Comparison of ENCODE assay signal across 9 mouse cellular contexts in genomic region chr2:32779131-32779530, GRCm38 (mm10). TPM values are rescaled to one million over a fixed set of nuclear protein-coding genes. Genes with fewer than 3 reads are reported as not detected.
DNase-seq lines count a peak whose midpoint lies in the region; ATAC-seq and TF ChIP-seq lines count a peak whose summit lies in the region.
"Had no signal": no experiment of that assay in that cellular context is flagged by ENCODE, and none has a peak within 500 bp of the region (broad histone marks: within the 10 kb centered on the region; RNA-seq: fewer than 3 reads in every experiment).

No protein-coding gene starts in this region.

- peaks cover 2 to 5% of the 10 kb centered on the region in 2 experiments; a peak in 3 of 4 replicates for H3K4me1 ChIP-seq in liver, embryonic 14.5 days (replicated peaks; ENCODE audit: control insufficient read depth in 2 of 2, insufficient read depth in 2 of 2, low read length in 1 of 2)

- H3K4me2 ChIP-seq in liver, embryonic 14.5 days (ENCODE audit: low read depth) = no peak overlapping the region
- H3K4me2 ChIP-seq: midbrain, embryonic 12.5 days had no signal

- ATAC-seq in liver, embryonic 14.5 days (ENCODE audit: insufficient read depth) = no peak

- H3K4me3 ChIP-seq in liver, embryonic 14.5 days (ENCODE audit: insufficient read depth in 1 of 2, low read depth in 2 of 2, low read length in 2 of 2) = no peak overlapping the region
- H3K4me3 ChIP-seq: midbrain, embryonic 12.5 days had no signal

- H3K9ac ChIP-seq in liver, embryonic 14.5 days (replicated peaks) = no peak overlapping the region
- H3K9ac ChIP-seq: midbrain, embryonic 12.5 days had no signal

- H3K9me3 ChIP-seq in liver, embryonic 14.5 days (ENCODE audit: control insufficient read depth, low read length) = no peaks in the 10 kb centered on the region
- H3K9me3 ChIP-seq: midbrain, embryonic 12.5 days had no signal

- no peak overlapping the region for H3K27ac ChIP-seq in liver, embryonic 14.5 days
- H3K27ac ChIP-seq: midbrain, embryonic 12.5 days had no signal

- TF ChIP-seq CTCF in liver, embryonic 14.5 days (IDR thresholded peaks at IDR 0.05; ENCODE audit: low read depth) = peak; percentile 84

- H3K36me3 ChIP-seq in liver, embryonic 14.5 days (replicated peaks; ENCODE audit: control insufficient read depth, insufficient read depth, low read depth) = no peaks in the 10 kb centered on the region
- H3K36me3 ChIP-seq: midbrain, embryonic 12.5 days had no signal

- DNase-seq in left cerebral cortex, adult 18-20 months (ENCODE audit: low spot score in 2 of 2) = peak; percentile 65 to 70
- no peak for DNase-seq in left cerebral cortex, adult 11 months (ENCODE audit: low spot score)
- DNase-seq in adrenal gland, adult 2 months = peak; percentile 59
- peak; percentile 69 for DNase-seq in embryo, embryonic 9.5 days (ENCODE audit: extremely low spot score)
- peak; percentile 54 for DNase-seq in induced T-regulatory cell, adult 2 months (ENCODE audit: low read depth)
- peak in 1 of 3 experiments; percentile 24 for DNase-seq in liver, embryonic 14.5 days (ENCODE audit: low read depth in 3 of 3, low spot score in 3 of 3)
- DNase-seq in right cerebral cortex, postnatal 14 days = peak; percentile 69
- peak; percentile 66 to 74 for DNase-seq in urinary bladder, postnatal 4 days (ENCODE audit: low spot score in 2 of 2)

- no peak for TF ChIP-seq EP300 in liver, embryonic 14.5 days (IDR thresholded peaks at IDR 0.05; ENCODE audit: low read depth)

- 30% methylated on average over 8 of the region's 8 CpGs for WGBS in liver, embryonic 14.5 days (ENCODE audit: insufficient replicate concordance)

- no peaks in the 10 kb centered on the region for H3K27me3 ChIP-seq in liver, embryonic 14.5 days (ENCODE audit: control insufficient read depth, insufficient read depth, low read length)

RNA-seq across cellular contexts. Expression of gene Ptrh1, which starts 3.5 kb away (rescaled TPM):
- 10 to 100 TPM in 1 of 2 experiments, 1 to 10 TPM in 1; 8.1 to 10.2 TPM for total RNA-seq in left cerebral cortex, adult 18-20 months (2021)
- total RNA-seq in adrenal gland, adult 2 months (2021) = 10 to 100 TPM in 1 of 2 experiments, 1 to 10 TPM in 1; 4.0 to 14.3 TPM
- polyA plus RNA-seq in adrenal gland, adult 2 months (2012; rRNA removed) = 5.0 and 6.3 TPM in 2 replicates
- polyA plus RNA-seq in liver, embryonic 14.5 days (2012; rRNA removed) = 1.3 and 1.7 TPM in 2 replicates
- 1.9 and 2.2 TPM in 2 replicates for polyA plus RNA-seq in liver, embryonic 14.5 days (2014; fragmentation: Nextera tagmentation; extraction: Ambion mirVana)

RNA-seq across cellular contexts. Expression of gene Ttc16, which starts 3.7 kb away (rescaled TPM):
- 1 to 10 TPM in 1 of 2 experiments, under 1 TPM in 1; 0.88 to 1.0 TPM for total RNA-seq in left cerebral cortex, adult 18-20 months (2021)
- total RNA-seq in adrenal gland, adult 2 months (2021) = under 1 TPM; 0.24 to 0.35 TPM
- polyA plus RNA-seq in adrenal gland, adult 2 months (2012; rRNA removed) = 0.31 and 0.37 TPM in 2 replicates
- polyA plus RNA-seq in liver, embryonic 14.5 days (2012; rRNA removed) = 0.18 and 0.22 TPM in 2 replicates
- 0.09 and 0.10 TPM in 2 replicates for polyA plus RNA-seq in liver, embryonic 14.5 days (2014; fragmentation: Nextera tagmentation; extraction: Ambion mirVana)

RNA-seq across cellular contexts. Expression of gene Cfap157, which starts 5.1 kb away (rescaled TPM):
- under 1 TPM; 0.28 to 0.33 TPM for total RNA-seq in left cerebral cortex, adult 18-20 months (2021)
- not detected for total RNA-seq in adrenal gland, adult 2 months (2021)
- polyA plus RNA-seq in adrenal gland, adult 2 months (2012; rRNA removed) = not detected in 2 replicates
- not detected in 2 replicates for polyA plus RNA-seq in liver, embryonic 14.5 days (2012; rRNA removed)
- not detected in 2 replicates for polyA plus RNA-seq in liver, embryonic 14.5 days (2014; fragmentation: Nextera tagmentation; extraction: Ambion mirVana)

RNA-seq across cellular contexts. Expression of gene Tor2a, which starts 22.1 kb away (rescaled TPM):
- 10 to 100 TPM; 28.7 to 34.3 TPM for total RNA-seq in left cerebral cortex, adult 18-20 months (2021)
- total RNA-seq in adrenal gland, adult 2 months (2021) = 10 to 100 TPM; 18.7 to 26.5 TPM
- 70.6 and 74.0 TPM in 2 replicates for polyA plus RNA-seq in adrenal gland, adult 2 months (2012; rRNA removed)
- polyA plus RNA-seq in liver, embryonic 14.5 days (2012; rRNA removed) = 21.2 and 30.7 TPM in 2 replicates
- 25.2 and 28.1 TPM in 2 replicates for polyA plus RNA-seq in liver, embryonic 14.5 days (2014; fragmentation: Nextera tagmentation; extraction: Ambion mirVana)

RNA-seq across cellular contexts. Expression of gene 6330409D20Rik, which starts 38.3 kb away (rescaled TPM):
- total RNA-seq in left cerebral cortex, adult 18-20 months (2021) = 1 to 10 TPM; 2.2 to 2.8 TPM
- total RNA-seq in adrenal gland, adult 2 months (2021) = not detected
- polyA plus RNA-seq in adrenal gland, adult 2 months (2012; rRNA removed) = not detected in 2 replicates
- polyA plus RNA-seq in liver, embryonic 14.5 days (2012; rRNA removed) = 0.07 TPM in 1 of 2 replicates, not detected in the other
- not detected in 2 replicates for polyA plus RNA-seq in liver, embryonic 14.5 days (2014; fragmentation: Nextera tagmentation; extraction: Ambion mirVana)
